Mouse (Mus musculus) stomach, embryonic 16.5 days (tissue): ENCODE results near the gene Cln5. TPM values are rescaled to one million over a fixed set of nuclear protein-coding genes. Genes with fewer than 3 reads are reported as not detected.
A peak's percentile ranks its signal among the peaks of the same experiment; 100 is the strongest.

Source experiments
- ATAC-seq: fragments of 200-750 bp; cut with Nextera tagmentation; 2 replicates; pipeline ENCODE4 v1.8.0; 2017; ENCODE audit warnings: moderate number of reproducible peaks, moderate TSS enrichment; ENCODE audit not compliant: insufficient read depth, low FRiP score
- H3K27ac ChIP-seq: fragments of 300-500 bp; sonication (generic); 2 replicates; pipeline ENCODE4 v1.5.1; 2014; ENCODE audit warnings: low read length
- H3K27me3 ChIP-seq: fragments of 300-500 bp; sonication (generic); 2 replicates; pipeline ENCODE4 v1.6.1; 2014; ENCODE audit warnings: low read length, control low read depth, mixed read lengths; ENCODE audit not compliant: control insufficient read depth, insufficient read depth
- H3K36me3 ChIP-seq: fragments of 300-500 bp; sonication (generic); 2 replicates; pipeline ENCODE4 v1.6.1; 2014; ENCODE audit warnings: low read length; ENCODE audit not compliant: control insufficient read depth, insufficient read depth
- H3K4me1 ChIP-seq: fragments of 300-500 bp; sonication (generic); 2 replicates; pipeline ENCODE4 v1.6.1; 2014; ENCODE audit warnings: low read length, control low read depth, mixed read lengths; ENCODE audit not compliant: control insufficient read depth, insufficient read depth
- H3K4me2 ChIP-seq: fragments of 300-500 bp; sonication (generic); 2 replicates; pipeline ENCODE4 v1.6.1; 2014; ENCODE audit warnings: low read depth, low read length, mixed read lengths
- H3K4me3 ChIP-seq: fragments of 300-500 bp; sonication (generic); replicated peaks from 2 replicates; pipeline ENCODE4 v1.5.1; 2014; ENCODE audit warnings: mild to moderate bottlenecking, low read length
- H3K9ac ChIP-seq: fragments of 300-500 bp; sonication (generic); 2 replicates; pipeline ENCODE4 v1.6.1; 2014; ENCODE audit warnings: low read length
- H3K9me3 ChIP-seq: fragments of 300-500 bp; sonication (generic); replicated peaks from 2 replicates; pipeline ENCODE4 v1.6.1; 2016; ENCODE audit warnings: low read length, control low read depth; ENCODE audit not compliant: control insufficient read depth
- WGBS: fragments of 180-500 bp; shearing (Covaris S2); extraction: QIAGEN DNeasy Blood & Tissue Kit; methylation state at CpG from one replicate; pipeline ENCODE4 v1.1.7; 2014; 5-methylcytosine and 5-hydroxymethylcytosine counted together
- polyA plus RNA-seq: library from polyadenylated mRNA; unstranded; fragments of >200 nt; fragmentation: Nextera tagmentation; extraction: Ambion mirVana; gene quantifications from 2 replicates; pipeline ENCODE4 v1.2.1, GENCODE M21; 2015

Cln5 gene
- polyA plus RNA-seq, 1 experiment from 2014 or later: 31.7 TPM

GRCm38 (mm10) chr14:103054731-103055130 lies 15.3 kb upstream of the Cln5 start:
- Histone ChIP-seq H3K27me3 (no peaks in the 10 kb centered on the region), H3K27ac (no peak overlapping the region), H3K36me3 (no peaks in the 10 kb centered on the region), H3K4me2 (no peak overlapping the region), H3K4me3 (no peak overlapping the region), H3K4me1 (no peaks in the 10 kb centered on the region), H3K9me3 (no peaks in the 10 kb centered on the region), H3K9ac (no peak overlapping the region)
- 84% methylated on average over 13 of the region's 13 CpGs for WGBS
- ATAC-seq: no peak

DNA sequence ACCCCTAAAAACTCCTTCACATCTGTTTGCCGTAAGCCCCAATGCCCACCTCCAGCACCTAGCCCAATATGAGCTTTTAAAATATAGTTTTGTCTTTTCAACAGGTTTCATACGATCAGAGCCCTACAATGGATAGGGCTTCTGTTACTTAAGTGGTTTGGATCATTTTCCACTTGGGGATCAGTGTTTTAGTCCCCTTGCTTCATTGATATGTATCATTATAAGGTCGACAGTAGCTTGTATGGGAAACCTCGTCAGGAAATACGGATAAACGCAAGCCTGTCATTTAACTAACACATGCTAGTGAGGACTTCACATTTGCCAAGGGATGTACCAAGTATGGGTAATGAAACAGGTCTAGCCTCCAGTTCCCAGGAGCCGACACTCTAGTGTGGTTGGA lies 13.4 kb upstream of the Cln5 start:
- Histone ChIP-seq H3K4me1 (no peaks in the 10 kb centered on the region), H3K4me2 (no peak overlapping the region), H3K36me3 (no peaks in the 10 kb centered on the region), H3K9me3 (no peaks in the 10 kb centered on the region), H3K9ac (no peak overlapping the region), H3K27me3 (no peaks in the 10 kb centered on the region), H3K4me3 (no peak overlapping the region), H3K27ac (no peak overlapping the region)
- WGBS: 89% methylated on average over 7 of the region's 7 CpGs
- no peak for ATAC-seq

DNA sequence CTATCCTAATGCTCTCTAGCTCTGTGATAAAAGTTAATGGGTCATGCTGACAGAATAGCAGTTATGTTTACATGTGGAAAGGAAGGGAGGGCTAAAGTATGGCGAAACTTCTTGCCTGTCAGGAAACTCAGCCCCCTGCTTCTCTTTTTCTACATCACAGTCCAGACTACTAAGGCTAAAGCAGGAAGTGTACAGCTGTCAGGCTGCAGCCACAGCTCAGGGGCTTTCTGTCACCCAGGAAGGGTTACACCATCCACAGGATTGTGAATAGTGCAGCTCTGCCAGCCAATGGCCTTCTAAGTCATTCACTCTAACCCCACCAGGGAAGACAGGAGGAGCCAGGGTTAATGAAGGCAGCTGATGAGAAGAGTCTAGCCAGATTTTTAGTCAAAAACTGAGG lies 11.0 kb upstream of the Cln5 start:
- Histone ChIP-seq H3K9ac (no peak overlapping the region), H3K9me3 (no peaks in the 10 kb centered on the region), H3K27me3 (no peaks in the 10 kb centered on the region), H3K36me3 (no peaks in the 10 kb centered on the region), H3K27ac (no peak overlapping the region), H3K4me1 (no peaks in the 10 kb centered on the region), H3K4me3 (no peak overlapping the region), H3K4me2 (no peak overlapping the region)
- WGBS: 32% methylated on average over 1 of the region's 1 CpGs
- ATAC-seq: no peak

DNA sequence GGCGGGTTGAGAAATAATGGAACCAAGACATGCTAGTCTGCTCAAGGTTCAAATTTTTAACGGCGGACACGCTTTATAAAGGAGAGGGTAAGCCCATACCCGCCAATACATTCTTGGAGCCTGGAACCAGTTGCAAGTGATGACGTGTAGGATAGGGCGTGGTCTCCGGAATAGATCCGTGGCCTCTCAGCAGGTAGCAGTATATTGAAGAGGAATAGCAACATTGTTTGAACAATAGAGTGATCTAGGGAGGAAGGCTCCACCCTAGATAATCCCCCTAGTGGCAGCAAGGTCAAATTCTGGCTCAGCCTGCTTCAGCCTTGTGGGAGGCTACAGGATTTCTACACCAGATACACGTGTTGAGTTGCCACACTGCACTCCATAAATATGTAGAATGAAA lies 10.5 kb upstream of the Cln5 start:
- Histone ChIP-seq H3K27ac (no peak overlapping the region), H3K36me3 (no peaks in the 10 kb centered on the region), H3K4me2 (no peak overlapping the region), H3K9ac (no peak overlapping the region), H3K4me1 (no peaks in the 10 kb centered on the region), H3K4me3 (no peak overlapping the region), H3K27me3 (no peaks in the 10 kb centered on the region), H3K9me3 (no peaks in the 10 kb centered on the region)
- no peak for ATAC-seq
- WGBS: 80% methylated on average over 10 of the region's 10 CpGs

DNA sequence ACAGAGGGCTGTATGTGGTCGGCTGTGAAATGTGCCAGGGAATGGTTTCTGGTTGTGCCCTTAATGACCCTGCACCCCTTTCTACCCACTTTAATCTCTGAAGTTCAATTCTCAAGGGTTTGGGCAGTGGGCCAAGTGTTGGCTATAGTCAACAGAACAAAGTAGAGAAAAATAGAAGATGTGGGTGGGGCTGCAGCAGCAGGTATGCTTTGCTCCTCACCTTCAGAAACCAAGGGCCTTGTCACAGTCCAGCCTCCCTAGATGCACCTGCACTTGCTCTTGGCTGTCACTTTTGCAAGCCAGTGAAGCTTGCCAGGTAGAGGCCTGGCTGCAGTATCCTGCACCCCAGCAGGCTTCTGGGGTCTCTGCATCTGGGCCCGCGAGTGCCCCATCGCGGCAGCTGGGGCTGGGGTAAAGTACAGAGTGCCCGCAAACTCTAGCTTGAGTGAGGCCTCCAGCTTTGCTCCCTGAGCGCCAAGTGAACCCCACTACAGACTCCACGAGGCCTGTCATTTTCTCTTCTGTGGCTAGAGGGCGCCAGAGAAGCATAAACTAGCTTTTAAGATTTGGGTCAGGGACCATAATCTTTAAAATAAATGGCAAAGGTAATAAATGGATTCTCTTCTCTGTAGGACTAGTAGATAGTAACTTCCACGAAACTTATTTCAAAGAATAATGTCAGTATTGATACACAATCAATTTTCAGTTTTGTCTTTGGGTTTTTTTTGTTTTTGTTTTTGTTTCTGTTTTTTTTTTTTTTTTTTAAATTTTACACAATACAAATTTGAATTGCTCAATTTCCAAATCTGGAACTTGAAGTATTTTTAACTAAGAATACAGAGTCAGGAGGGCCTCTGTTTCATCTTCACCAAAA lies 4.5 kb upstream of the Cln5 start:
- Histone ChIP-seq H3K27me3 (no peaks in the 10 kb centered on the region), H3K27ac (peak overlapping the region; percentile 62), H3K4me2 (0 out of 2 replicates have a peak overlapping the region, but pooled peaks have one; percentile 32), H3K4me3 (no peak overlapping the region), H3K9me3 (no peaks in the 10 kb centered on the region), H3K9ac (peak overlapping the region; percentile 43; the same call in 1 of the 2 replicates), H3K36me3 (no peaks in the 10 kb centered on the region), H3K4me1 (0 out of 2 replicates have a peak, but pooled peaks cover 4% of the 10 kb centered on the region)
- ATAC-seq: no peak
- 13% methylated on average over 10 of the region's 10 CpGs for WGBS

- Histone ChIP-seq H3K4me1 (0 out of 2 replicates have a peak, but pooled peaks cover 4% of the 10 kb centered on the region), H3K4me3 (peak overlapping the region; percentile 79), H3K36me3 (peaks cover 6% of the 10 kb centered on the region; the same call in 1 of the 2 replicates), H3K9ac (peak overlapping the region; percentile 92), H3K9me3 (no peaks in the 10 kb centered on the region), H3K27me3 (no peaks in the 10 kb centered on the region), H3K27ac (peak overlapping the region; percentile 94), H3K4me2 (peak overlapping the region; percentile 98)
- WGBS: 14% methylated on average over 12 of the region's 12 CpGs
- ATAC-seq: no peak
These were observed 552 bp upstream of the Cln5 start for GRCm38 (mm10) chr14:103069465-103069863.

- 0 out of 2 replicates have a peak, but pooled peaks cover 4% of the 10 kb centered on the region for H3K4me1 ChIP-seq
- peaks cover 9% of the 10 kb centered on the region; the same call in 1 of the 2 replicates for H3K36me3 ChIP-seq
- 2% methylated on average over 10 of the region's 10 CpGs for WGBS
- H3K27me3 ChIP-seq: no peaks in the 10 kb centered on the region
- H3K9me3 ChIP-seq: no peaks in the 10 kb centered on the region
- peak overlapping the region; percentile 92 for H3K9ac ChIP-seq
- no peak for ATAC-seq
- H3K4me3 ChIP-seq: peak overlapping the region; percentile 79
- H3K4me2 ChIP-seq: peak overlapping the region; percentile 98
- peak overlapping the region; percentile 93 for H3K27ac ChIP-seq
These were observed 774 bp downstream of the Cln5 start for GRCm38 (mm10) chr14:103070790-103071189.

DNA sequence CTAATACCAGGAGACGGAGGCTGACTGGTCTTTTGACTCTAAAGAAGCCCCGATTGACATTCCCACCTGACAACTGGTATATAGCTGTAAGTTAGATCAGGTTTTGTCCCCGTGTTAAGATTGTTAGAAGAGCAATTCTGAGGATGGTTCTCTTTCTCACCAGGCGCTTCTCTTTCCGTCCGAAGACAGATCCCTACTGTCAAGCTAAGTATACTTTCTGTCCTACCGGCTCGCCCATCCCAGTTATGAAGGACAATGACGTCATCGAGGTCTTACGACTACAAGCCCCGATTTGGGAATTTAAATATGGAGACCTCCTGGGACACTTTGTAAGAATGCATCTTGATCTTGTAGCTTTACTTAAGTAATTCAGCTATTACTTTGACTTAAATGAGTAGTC lies 1.5 kb downstream of the Cln5 start:
- Histone ChIP-seq H3K36me3 (peaks cover 9% of the 10 kb centered on the region; the same call in 1 of the 2 replicates), H3K9me3 (no peaks in the 10 kb centered on the region), H3K27ac (no peak overlapping the region), H3K9ac (no peak overlapping the region), H3K27me3 (no peaks in the 10 kb centered on the region), H3K4me3 (no peak overlapping the region), H3K4me1 (0 out of 2 replicates have a peak, but pooled peaks cover 4% of the 10 kb centered on the region), H3K4me2 (no peak overlapping the region)
- ATAC-seq: no peak
- 87% methylated on average over 12 of the region's 12 CpGs for WGBS

DNA sequence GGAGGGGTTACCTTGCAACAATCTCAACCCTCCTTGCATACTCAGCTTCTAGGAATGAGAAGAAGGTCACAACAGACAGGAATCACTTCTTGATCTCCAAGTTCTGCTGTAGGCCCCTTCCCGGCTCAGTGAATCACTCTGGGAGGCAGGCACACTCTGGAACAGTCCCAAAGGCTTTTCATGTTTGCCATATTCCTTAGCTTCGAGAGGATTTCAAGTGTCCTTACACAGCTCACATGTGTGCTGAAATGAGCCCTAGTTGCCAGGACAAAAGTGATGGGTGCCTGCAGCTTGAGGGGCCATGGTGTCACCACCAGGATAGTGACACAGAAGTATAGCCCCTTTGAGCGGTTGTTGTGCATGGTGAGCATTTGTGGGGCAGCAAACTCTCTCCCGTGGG lies 2.7 kb downstream of the Cln5 start:
- 0 out of 2 replicates have a peak, but pooled peaks cover 4% of the 10 kb centered on the region for H3K4me1 ChIP-seq
- no peak overlapping the region for H3K4me2 ChIP-seq
- H3K27ac ChIP-seq: no peak overlapping the region
- 89% methylated on average over 4 of the region's 4 CpGs for WGBS
- no peaks in the 10 kb centered on the region for H3K27me3 ChIP-seq
- H3K4me3 ChIP-seq: no peak overlapping the region
- no peaks in the 10 kb centered on the region for H3K9me3 ChIP-seq
- ATAC-seq: no peak
- H3K9ac ChIP-seq: no peak overlapping the region
- H3K36me3 ChIP-seq: peaks cover 9% of the 10 kb centered on the region; the same call in 1 of the 2 replicates
